Mouse (Mus musculus) myocyte (in vitro differentiated cells): Measurements from ENCODE around the gene Ptger2.

ENCODE experiments used
- CEBPB ChIP-seq: IDR thresholded peaks from 2 replicates; pipeline ENCODE4 v1.6.1; 2011; ENCODE audit warnings: mild to moderate bottlenecking, moderate library complexity; ENCODE audit not compliant: poor library complexity, insufficient read depth, severe bottlenecking
- E2F4 ChIP-seq: IDR thresholded peaks from one replicate; pipeline ENCODE4 v1.6.1; 2011; ENCODE audit warnings: mild to moderate bottlenecking, control low read depth, moderate library complexity; ENCODE audit not compliant: insufficient read depth
- MAX ChIP-seq: IDR thresholded peaks from one replicate; pipeline ENCODE4 v1.6.1; 2011; ENCODE audit warnings: low read depth, mild to moderate bottlenecking, control low read depth
- MYOD1 ChIP-seq, 3 experiments: IDR thresholded peaks; one replicate each; pipeline ENCODE4 v1.6.1; 2011; ENCODE audit warnings: control low read depth in 2 of 3, low read depth in 2 of 3, mild to moderate bottlenecking in 2 of 3, moderate library complexity in 1 of 3; ENCODE audit not compliant: insufficient read length in 2 of 3, control insufficient read depth in 1 of 3
- MYOG ChIP-seq, 3 experiments: IDR thresholded peaks; one replicate each; pipeline ENCODE4 v1.6.1; 2011; ENCODE audit warnings: control low read depth in 2 of 3, low read depth in 2 of 3, mild to moderate bottlenecking in 2 of 3; ENCODE audit not compliant: insufficient read length in 2 of 3, control insufficient read depth in 1 of 3, insufficient read depth in 1 of 3
- POLR2A ChIP-seq: IDR thresholded peaks from one replicate; pipeline ENCODE4 v1.6.1; 2011; ENCODE audit warnings: low read depth, mild to moderate bottlenecking, control low read depth, moderate library complexity; ENCODE audit not compliant: insufficient read length
- POLR2AphosphoS2 ChIP-seq: IDR thresholded peaks from one replicate; pipeline ENCODE4 v1.6.1; 2011; ENCODE audit warnings: low read depth, control low read depth; ENCODE audit not compliant: insufficient read length
- REST ChIP-seq: IDR thresholded peaks from one replicate; pipeline ENCODE4 v1.6.1; 2011; ENCODE audit warnings: mild to moderate bottlenecking, control low read depth, moderate library complexity; ENCODE audit not compliant: insufficient read depth, insufficient read length
- SRF ChIP-seq: IDR thresholded peaks from one replicate; pipeline ENCODE4 v1.6.1; 2011; ENCODE audit warnings: low read depth; ENCODE audit not compliant: control insufficient read depth, insufficient read length
- TCF12 ChIP-seq: IDR thresholded peaks from one replicate; pipeline ENCODE4 v1.6.1; 2011; ENCODE audit warnings: mild to moderate bottlenecking, control low read depth; ENCODE audit not compliant: poor library complexity, insufficient read depth, severe bottlenecking
- TCF3 ChIP-seq: IDR thresholded peaks from one replicate; pipeline ENCODE4 v1.6.1; 2011; ENCODE audit warnings: low read depth, control low read depth; ENCODE audit not compliant: insufficient read length
- USF1 ChIP-seq: IDR thresholded peaks from one replicate; pipeline ENCODE4 v1.6.1; 2011; ENCODE audit warnings: low read depth, mild to moderate bottlenecking, control low read depth, moderate library complexity

DNA sequence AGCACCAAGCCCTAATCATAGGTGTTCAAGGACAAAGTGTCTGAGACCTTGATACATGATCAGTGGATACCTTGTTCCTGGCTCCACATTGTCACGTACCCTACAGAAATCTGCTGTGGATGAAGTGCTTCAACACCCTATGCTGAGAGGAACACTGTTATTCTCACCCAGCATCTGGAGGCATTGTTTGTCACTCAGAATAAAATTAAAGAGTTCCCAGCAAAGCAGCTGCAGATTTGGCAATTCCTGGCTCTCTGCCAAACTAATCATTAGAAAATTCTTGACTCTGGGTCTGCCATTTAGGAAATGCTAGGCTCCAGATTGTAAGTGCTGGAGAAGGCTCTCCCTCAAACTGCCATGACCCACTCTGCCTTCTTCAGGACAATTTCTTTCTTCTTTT lies 27.2 kb upstream of the Ptger2 start:
- TF ChIP-seq POLR2A = no peak
- TF ChIP-seq MYOG (IDR thresholded peaks at IDR 0.05; ENCODE audit: control insufficient read depth in 1 of 3, insufficient read depth in 1 of 3, insufficient read length in 2 of 3, low read depth in 2 of 3) = no peak
- no peak for TF ChIP-seq USF1
- no peak for TF ChIP-seq CEBPB
- no peak for TF ChIP-seq MAX
- TF ChIP-seq POLR2AphosphoS2 = no peak
- no peak for TF ChIP-seq E2F4
- no peak for TF ChIP-seq MYOD1 (IDR thresholded peaks at IDR 0.05; ENCODE audit: control insufficient read depth in 1 of 3, insufficient read length in 2 of 3, low read depth in 2 of 3)
- TF ChIP-seq TCF12 = no peak
- no peak for TF ChIP-seq TCF3
- TF ChIP-seq SRF = no peak
- TF ChIP-seq REST = no peak
